Mouse (Mus musculus): ENCODE measurements around the gene Eif4h.

- TF ChIP-seq CTCF (IDR thresholded peaks at IDR 0.05; ENCODE audit: borderline replicate concordance, extremely low read depth, insufficient read depth, insufficient read length) (no peak), POLR2A (IDR thresholded peaks at IDR 0.05; ENCODE audit: borderline replicate concordance, extremely low read depth, insufficient read depth, insufficient read length, poor library complexity, severe bottlenecking) (no peak)
These were observed 40.9 kb upstream of the Eif4h start for GRCm38 (mm10) chr5:134680238-134680637.
